Mouse (Mus musculus) retina, embryonic 14.5 days (tissue): Measurements from ENCODE around the gene Endog.
"Not testable (repeated sequence)": the region's sequence is repeated elsewhere in the genome, so short reads cannot be mapped to it uniquely, and the experiment has no call there.

Experiments
- DNase-seq: peaks from one replicate; pipeline ENCODE4 v3.0.0-alpha.2; 2015; ENCODE audit warnings: low spot score

Gene Endog

GRCm38 (mm10) chr2:30171371-30171996 is at the start of gene Endog:
Endog (plus strand) TSS chr2:30171493.
- peak; percentile 79 for DNase-seq

GRCm38 (mm10) chr2:30122766-30123165 is 48.5 kb upstream of the Endog start:
- no peak for DNase-seq

GRCm38 (mm10) chr2:30123729-30124471 is 47.4 kb upstream of the Endog start:
- DNase-seq, result no peak

GRCm38 (mm10) chr2:30124472-30125274 is 46.6 kb upstream of the Endog start, which contains the start of gene Zer1:
Zer1 (minus strand) TSS chr2:30124585.
- peak; percentile 93 for DNase-seq

GRCm38 (mm10) chr2:30128789-30129188 is 42.5 kb upstream of the Endog start:
- DNase-seq, result peak; percentile 80

- DNase-seq, result no peak
Measured at GRCm38 (mm10) chr2:30130156-30130555, 41.1 kb upstream of the Endog start.

- not testable (repeated sequence) for DNase-seq
Measured at GRCm38 (mm10) chr2:30131240-30131639, 40.1 kb upstream of the Endog start.

- DNase-seq, result no peak
Measured at GRCm38 (mm10) chr2:30132801-30133612, 38.3 kb upstream of the Endog start.

- DNase-seq, result peak; percentile 96
Measured at GRCm38 (mm10) chr2:30133613-30134377, 37.5 kb upstream of the Endog start, which contains the start of gene Tbc1d13. Tbc1d13 (plus strand) TSS chr2:30133746.

GRCm38 (mm10) chr2:30134378-30134711 is 36.9 kb upstream of the Endog start:
- DNase-seq, result no peak

GRCm38 (mm10) chr2:30134928-30135620 is 36.2 kb upstream of the Endog start:
- no peak for DNase-seq

- no peak for DNase-seq
Measured at GRCm38 (mm10) chr2:30136458-30136857, 34.8 kb upstream of the Endog start.

- DNase-seq, result not testable (repeated sequence)
Measured at GRCm38 (mm10) chr2:30140021-30140420, 31.3 kb upstream of the Endog start.

GRCm38 (mm10) chr2:30144436-30144835 is 26.9 kb upstream of the Endog start:
- DNase-seq, result no peak

- DNase-seq, result no peak
Measured at GRCm38 (mm10) chr2:30147466-30147865, 23.8 kb upstream of the Endog start.

- DNase-seq, result no peak
Measured at GRCm38 (mm10) chr2:30151840-30152239, 19.5 kb upstream of the Endog start.

- DNase-seq, result no peak
Measured at GRCm38 (mm10) chr2:30152616-30153015, 18.7 kb upstream of the Endog start.

- DNase-seq, result not testable (repeated sequence)
Measured at GRCm38 (mm10) chr2:30159871-30160270, 11.4 kb upstream of the Endog start.

- peak; percentile 85 for DNase-seq
Measured at GRCm38 (mm10) chr2:30161809-30162208, 9.5 kb upstream of the Endog start.

GRCm38 (mm10) chr2:30164340-30164932 is 6.9 kb upstream of the Endog start:
- DNase-seq, result no peak
